10 mouse cellular contexts compared by ENCODE assay signal in genomic region chr7:98342249-98342648, GRCm38 (mm10). TPM values are rescaled to one million over a fixed set of nuclear protein-coding genes. Genes with fewer than 3 reads are reported as not detected.
"Had no signal": no experiment of that assay in that cellular context is flagged by ENCODE, and none has a peak within 500 bp of the region (broad histone marks: within the 10 kb centered on the region; RNA-seq: fewer than 3 reads in every experiment).

No protein-coding gene starts in this region.

- H3K36me3 ChIP-seq: intestine, embryonic 15.5 days; limb, embryonic 13.5 days; midbrain, embryonic 15.5 days; stomach, embryonic 15.5 days had no signal

- H3K9me3 ChIP-seq: intestine, embryonic 15.5 days; limb, embryonic 13.5 days; midbrain, embryonic 15.5 days; stomach, embryonic 15.5 days had no signal

- DNase-seq: kidney, adult 18-20 months; kidney, postnatal 14 days; left cerebral cortex, postnatal 4 days; lung, adult 18-20 months; thymus, postnatal 4 days had no signal

- H3K4me1 ChIP-seq: intestine, embryonic 15.5 days; limb, embryonic 13.5 days had no signal

- H3K27me3 ChIP-seq: midbrain, embryonic 15.5 days had no signal

- H3K9ac ChIP-seq: stomach, embryonic 15.5 days had no signal

- H3K27ac ChIP-seq: intestine, embryonic 15.5 days; limb, embryonic 13.5 days; midbrain, embryonic 15.5 days; stomach, embryonic 15.5 days had no signal

RNA-seq across cellular contexts. Expression of gene Tsku, which starts 18.9 kb away (rescaled TPM):
- total RNA-seq: monocyte, adult 5-6 weeks had no signal
